Mouse (Mus musculus): ENCODE measurements around the gene Iqck. TPM values are rescaled to one million over a fixed set of nuclear protein-coding genes. Genes with fewer than 3 reads are reported as not detected.

Iqck gene
- total RNA-seq, 2 experiments from 2014 or later = 9.1 to 11.9 TPM

DNA sequence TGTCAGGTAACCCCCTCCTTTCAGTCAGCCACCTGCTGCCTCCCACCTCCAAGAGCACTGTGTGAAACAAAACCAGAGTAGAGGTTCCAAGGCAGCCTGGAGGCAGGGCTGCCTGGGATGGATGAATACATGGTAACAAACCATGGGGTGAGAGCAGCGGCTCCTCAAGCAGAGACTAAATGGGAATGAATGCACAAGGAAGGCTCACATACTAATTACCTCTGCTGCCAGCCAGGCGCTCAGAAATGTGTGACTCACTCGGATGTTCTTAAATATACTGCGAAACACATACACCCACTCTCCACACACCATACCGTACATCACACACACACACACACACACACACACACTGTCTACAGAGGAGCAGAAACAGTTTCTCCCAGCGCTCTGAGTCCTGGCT, 134.7 kb downstream of the Iqck start:
- DNase-seq = no peak

GRCm38 (mm10) chr7:118991341-118991884, 135.9 kb downstream of the Iqck start:
- no peak for DNase-seq

GRCm38 (mm10) chr7:118992080-118992560, 136.6 kb downstream of the Iqck start:
- DNase-seq = no peak

GRCm38 (mm10) chr7:118992623-118993405, 137.3 kb downstream of the Iqck start:
- DNase-seq = no peak

- peak; percentile 46 for DNase-seq
Observed at GRCm38 (mm10) chr7:118993597-118994230, 138.2 kb downstream of the Iqck start.

DNA sequence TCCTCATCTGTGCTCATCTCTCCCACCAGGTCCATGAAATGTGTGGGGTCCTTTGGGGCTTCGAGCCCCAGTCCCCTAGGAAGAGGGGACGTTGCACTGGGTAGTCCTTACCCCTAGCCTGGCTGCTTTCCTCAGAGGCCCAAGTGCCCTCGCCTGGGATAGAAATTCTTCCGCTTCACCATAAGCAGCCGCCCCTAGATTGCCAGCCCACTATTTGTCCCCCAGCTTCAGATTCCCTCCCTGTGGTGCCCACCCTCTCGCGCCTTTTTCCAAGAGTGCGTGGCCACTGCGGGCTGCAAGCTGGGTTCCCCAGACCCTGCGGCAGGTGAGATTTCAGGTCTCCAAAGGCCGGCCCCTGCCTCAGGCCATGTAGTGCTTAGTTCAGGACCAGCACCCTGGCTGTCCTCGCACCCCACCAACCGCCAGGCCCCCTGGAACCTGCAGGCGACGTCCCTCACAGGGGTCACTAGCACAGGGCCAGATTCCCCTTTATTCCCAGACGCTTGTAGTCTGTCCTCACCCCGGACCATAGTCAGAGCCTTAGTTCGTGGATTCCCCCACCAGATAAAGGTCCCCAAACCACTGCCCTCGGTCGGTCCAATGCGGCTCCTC, 138.8 kb downstream of the Iqck start:
- no peak for DNase-seq

DNA sequence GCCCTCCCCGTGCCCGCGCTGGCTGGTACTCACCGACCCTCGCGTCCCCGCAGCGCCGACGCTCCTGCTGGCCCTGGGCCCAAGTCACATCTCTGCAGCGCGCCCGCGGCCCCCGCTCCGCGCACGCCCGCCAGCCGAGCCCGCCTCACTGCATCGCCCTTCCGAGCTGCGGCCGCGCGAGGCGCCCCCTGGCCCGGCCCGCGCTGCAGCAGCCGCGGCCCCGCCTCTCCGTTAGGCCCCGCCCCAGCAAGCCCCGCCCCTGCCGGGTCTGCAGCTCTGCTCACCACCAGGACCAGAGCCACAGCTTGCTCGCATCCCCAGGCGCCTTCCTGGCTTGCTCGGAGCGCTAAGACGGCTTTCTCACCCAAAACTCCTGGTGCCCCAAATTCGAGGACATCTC, 139.5 kb downstream of the Iqck start, which contains the start of gene Gprc5b:
TSS of gene Gprc5b (minus strand) at position 205 of the 400 bp plus-strand sequence.
- DNase-seq = peak; percentile 96

DNA sequence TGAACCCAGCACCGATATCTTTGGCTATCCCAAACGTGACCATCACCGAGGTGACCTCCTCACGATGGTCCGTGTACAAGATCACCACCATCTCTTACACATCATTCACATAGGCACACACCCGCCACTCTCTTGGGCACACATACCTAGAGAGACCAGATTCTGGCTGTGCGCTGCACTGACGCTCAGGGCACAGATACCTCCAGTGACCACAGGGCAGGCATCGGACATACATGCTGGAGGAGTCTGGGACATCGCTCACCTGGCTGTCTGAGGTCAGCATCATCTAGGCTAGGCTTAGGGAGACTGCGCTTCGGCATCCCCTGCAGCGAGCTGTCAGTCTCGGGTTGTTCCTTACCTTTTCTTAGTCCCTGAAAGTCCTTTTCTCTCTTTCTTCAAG, 140.1 kb downstream of the Iqck start:
- DNase-seq = no peak

DNA sequence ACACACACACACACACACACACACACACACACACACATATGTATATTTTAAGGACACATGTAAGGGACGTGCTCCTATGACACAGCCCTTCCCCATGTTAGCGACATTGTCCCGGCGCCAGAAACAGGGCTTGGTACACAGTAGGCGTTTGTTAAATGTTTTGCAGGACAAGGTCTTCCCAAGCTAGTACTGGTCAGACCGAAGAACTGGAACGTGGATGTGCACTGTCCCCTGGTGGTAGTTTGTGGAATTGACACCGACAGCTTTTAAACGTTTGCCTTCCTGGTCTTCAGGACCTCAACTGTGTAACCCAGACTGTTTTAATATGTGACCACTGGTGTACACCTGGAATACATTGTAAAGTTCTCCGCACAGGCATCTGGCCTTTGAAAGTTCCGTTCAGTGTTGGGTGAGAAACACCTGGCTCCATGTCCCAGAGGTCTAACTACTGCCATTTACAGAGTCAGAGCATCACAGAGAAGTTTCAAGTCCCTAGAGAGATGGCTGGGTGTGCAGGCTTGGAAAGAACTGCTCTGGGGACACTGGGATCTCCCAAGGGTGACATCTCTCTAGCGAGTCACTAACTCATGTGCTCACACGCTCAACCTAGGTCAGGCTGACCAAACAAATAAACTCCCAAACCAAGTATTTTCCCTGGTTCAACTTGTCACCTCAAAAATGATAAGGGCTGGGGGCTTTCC, 140.7 kb downstream of the Iqck start:
- peak; percentile 86 for DNase-seq

DNA sequence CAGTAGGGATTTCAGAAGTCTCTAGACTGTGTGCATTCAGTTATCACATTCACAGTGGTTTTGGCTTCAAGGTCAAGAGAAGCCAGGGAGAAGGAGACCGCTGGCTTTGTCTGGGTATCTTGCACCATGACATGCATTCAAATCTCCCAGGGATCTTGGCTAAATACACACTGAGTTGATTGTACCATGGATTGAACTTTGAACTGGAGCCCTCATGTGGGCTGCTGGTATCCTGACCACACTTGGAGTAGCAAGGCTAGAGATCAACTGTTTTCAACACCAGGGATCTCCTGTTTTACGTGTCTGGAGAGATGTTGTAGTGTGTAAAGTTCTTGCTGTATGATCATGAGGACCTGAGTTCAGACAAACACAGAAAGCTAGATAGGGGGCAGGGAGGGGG, 144.3 kb downstream of the Iqck start:
- DNase-seq = no peak

DNA sequence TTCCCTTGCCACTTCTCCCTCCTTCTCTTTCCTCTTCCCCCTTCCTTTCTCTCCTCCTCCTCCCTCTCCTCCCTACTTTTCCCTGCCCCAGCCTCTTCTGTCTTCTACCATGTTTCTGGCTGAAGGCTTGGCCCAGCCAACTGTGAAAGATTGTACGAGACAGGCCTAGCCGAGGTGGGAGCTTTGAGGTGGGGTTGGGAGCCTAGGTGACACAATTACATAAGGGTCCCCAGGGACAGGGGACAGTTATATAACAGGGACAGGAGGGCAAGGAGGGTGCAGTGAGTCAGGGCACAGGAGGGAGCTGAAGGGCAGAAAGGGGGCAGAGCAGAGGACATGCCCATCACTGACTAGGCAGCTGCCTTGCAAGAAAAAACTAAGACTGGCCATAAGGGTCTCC, 146.4 kb downstream of the Iqck start:
- DNase-seq = no peak

DNA sequence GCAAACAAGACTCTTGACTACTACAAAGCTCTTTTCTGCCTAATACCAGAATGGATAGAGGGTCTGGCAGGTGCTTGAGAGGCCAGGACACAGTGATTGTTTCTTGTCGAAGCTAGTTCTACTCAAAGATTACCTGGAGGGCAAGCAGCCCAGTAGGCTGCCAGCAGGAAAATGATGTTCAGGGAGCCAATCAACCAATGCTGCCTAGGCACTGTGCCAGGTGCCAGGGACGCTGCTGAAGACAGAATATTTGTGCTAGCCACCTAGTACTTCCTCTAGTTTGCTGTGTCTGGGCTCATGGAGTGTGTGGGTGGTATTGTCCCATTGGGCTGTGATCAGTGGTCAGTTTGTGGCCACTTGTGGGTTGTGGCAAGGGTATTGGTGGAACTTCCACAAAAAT, 146.9 kb downstream of the Iqck start:
- DNase-seq = no peak

DNA sequence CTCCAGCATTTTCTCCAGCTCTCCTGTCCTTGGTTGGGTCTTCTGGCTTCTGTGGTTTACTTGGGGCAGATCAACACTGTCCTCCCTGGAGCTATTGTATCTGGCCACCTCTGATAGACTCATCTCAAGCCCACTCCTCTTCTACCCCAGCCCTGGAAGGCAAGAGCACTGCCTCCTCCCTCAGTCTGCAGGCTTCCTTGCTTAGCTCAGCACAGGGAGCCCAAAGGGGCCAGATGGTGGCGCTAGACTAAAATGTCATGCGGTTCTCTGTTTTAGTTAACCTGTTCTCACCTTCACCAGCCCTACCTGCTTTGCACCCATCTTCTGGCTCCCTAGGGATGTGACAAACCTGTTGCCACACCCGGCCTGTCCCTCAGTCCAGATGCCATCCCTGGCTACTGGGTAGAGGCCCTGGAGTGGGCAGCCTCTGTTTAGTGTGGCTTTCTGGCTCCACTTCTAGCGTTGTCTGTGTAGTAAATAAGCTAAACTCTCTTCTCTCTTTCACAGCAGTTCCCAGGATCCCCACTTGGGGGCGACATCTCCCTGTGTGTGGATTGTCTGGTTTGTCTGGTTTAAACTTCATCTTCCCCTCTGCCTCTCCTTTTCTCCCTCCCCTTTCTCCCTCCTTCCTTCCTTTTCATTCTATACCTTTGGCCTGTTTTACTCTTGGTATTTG, 155.4 kb downstream of the Iqck start:
- peak; percentile 86 for DNase-seq

- DNase-seq = peak; percentile 56
Observed at GRCm38 (mm10) chr7:119015736-119016135, 160.2 kb downstream of the Iqck start.

GRCm38 (mm10) chr7:119019537-119019936, 164.0 kb downstream of the Iqck start:
- peak; percentile 79 for DNase-seq

Other genes starting within 250 kb of the Iqck start
- gene Gde1, start 150.0 kb upstream of the Iqck start, total RNA-seq (2021) = 10 to 100 TPM; 90.1 to 93.8 TPM
- gene Ccp110, start 143.2 kb upstream of the Iqck start, total RNA-seq (2021) = 10 to 100 TPM in 1 of 2 experiments, 1 to 10 TPM in 1; 7.4 to 10.1 TPM
- 10 to 100 TPM; 54.0 to 61.7 TPM for gene Vps35l, start 115.5 kb upstream of the Iqck start, total RNA-seq (2021)
- 10 to 100 TPM; 50.7 to 54.5 TPM for gene Knop1, start 502 bp downstream of the Iqck start, total RNA-seq (2021)
- 10 to 100 TPM; 67.5 to 67.8 TPM for gene Gprc5b, start 139.5 kb downstream of the Iqck start, total RNA-seq (2021)

Data from adrenal gland, postnatal 10 days (tissue).